Mouse (Mus musculus): Measurements from ENCODE around the gene Krt1.

The Krt1 gene

DNA sequence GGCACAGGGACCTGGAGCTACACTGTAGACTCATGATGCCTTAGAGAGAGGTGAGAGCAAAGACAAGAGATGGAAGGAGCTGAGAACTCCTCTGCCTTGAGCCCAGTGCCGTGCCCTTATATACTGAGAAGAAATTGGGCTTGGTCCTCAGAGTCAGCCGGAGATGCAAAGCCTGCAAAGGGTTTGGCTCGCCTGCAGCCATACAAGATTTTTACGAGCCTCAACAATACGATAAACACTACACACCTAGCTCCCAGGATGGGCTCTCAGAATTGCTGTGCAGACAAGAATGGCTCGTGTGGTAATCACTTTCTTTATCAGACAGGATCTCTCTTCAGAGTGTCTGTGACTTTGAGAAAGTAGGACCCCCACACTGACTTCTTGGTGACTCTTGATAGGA is at the start of gene Krt1:
Gene Krt1, minus strand, starts transcription at position 101 of the 400 bp plus-strand sequence.
- no peak for DNase-seq (ENCODE audit: low read depth, low spot score)

DNA sequence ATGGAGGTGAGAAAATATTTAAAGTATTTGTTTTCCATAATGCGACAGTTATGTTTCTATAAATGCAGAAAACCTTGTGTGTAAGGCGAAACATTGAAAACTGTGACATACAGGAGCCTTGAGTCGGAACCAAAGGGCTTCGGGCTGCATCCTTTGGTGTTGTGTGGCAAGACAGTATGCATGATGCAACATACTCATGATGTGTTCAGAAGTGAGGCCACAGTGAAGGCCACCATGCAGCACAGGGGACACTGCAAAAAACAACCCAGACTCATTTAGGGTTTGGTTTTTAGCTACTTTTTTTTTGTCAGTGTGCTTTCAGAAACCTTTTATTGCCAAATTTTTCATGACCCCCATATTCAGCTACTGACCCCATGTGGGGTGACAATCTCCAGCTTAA is 44.6 kb upstream of the Krt1 start:
- no peak for DNase-seq (ENCODE audit: low read depth, low spot score)

DNA sequence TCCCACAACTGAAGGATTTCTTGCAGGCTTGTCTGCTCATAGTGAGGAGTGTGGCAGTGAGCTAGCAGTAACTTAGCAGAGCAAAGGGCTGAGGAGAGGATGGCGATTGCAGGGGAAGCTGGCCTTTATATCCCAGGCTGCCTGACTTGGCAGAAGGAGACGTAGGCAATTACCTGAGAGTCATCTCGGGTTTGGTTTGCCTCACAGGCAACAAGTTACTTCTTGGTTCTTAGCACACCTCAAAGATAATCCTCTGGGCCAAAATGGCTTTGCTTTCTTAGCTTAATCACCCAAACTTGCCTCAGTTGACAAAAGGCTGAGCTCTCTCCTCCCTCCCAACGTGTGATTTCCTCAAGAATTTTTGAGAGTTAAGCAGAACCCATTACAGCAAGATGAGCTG is 42.2 kb upstream of the Krt1 start, which contains the start of gene Krt76:
Gene Krt76, minus strand, starts transcription at position 101 of the 400 bp plus-strand sequence.
- no peak for DNase-seq (ENCODE audit: low read depth, low spot score)

DNA sequence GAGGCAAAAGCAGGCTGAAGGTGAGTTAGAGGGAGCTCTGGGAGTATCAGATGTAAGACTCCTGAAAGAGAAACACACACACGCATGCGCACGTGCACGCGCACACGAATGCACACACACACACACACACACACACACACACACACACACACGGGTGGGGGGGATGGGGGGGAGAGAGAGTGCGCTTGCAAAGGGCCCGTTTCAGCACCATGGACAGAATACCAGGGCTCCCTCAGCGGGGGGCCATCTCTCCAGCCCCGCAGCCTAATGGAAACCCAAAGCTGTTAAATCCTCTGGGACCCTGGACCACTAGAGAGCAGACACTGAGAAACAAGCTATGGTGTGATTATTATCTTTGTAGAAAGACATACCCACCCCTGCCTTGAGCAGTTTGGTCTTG is 29.2 kb upstream of the Krt1 start:
- DNase-seq (ENCODE audit: low read depth, low spot score): no peak

DNA sequence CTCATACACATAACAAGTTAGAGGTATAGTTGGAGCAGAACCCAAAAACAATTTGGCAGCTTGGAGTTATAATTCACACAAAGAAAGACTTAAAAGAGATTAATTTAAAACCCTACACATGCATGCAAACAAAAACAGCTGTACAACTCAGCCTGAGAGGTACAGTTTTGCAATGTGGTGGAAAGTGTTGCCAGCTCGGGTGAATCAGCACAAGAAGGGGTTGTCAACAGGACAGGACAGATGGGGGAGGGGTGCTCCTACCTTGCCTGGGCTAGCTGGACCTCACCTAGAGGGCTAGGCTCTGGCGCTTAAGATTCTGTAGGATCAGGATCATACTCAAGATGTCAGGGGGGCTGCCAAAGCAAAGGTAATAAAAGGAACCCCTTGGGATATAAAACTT is 27.4 kb upstream of the Krt1 start:
- no peak for DNase-seq (ENCODE audit: low read depth, low spot score)

DNA sequence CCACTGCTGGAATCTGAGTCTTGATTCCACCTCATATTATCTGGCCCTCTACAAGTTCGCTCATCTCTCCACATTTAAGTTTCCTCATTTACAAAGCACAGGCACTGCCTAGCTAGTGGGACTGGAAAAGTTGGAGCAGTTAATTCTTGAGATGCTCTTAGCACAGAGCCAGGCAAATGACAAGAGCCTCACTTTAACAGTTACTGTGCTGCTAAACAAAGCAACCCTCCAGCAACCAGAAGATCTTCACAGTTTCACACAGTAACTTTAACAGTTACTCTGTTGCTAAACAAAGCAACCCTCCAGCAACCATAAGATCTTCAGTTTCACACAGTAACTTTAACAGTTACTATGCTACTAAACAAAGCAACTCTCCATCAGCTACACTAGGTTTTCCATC is 23.8 kb upstream of the Krt1 start:
- no peak for DNase-seq (ENCODE audit: low read depth, low spot score)

DNA sequence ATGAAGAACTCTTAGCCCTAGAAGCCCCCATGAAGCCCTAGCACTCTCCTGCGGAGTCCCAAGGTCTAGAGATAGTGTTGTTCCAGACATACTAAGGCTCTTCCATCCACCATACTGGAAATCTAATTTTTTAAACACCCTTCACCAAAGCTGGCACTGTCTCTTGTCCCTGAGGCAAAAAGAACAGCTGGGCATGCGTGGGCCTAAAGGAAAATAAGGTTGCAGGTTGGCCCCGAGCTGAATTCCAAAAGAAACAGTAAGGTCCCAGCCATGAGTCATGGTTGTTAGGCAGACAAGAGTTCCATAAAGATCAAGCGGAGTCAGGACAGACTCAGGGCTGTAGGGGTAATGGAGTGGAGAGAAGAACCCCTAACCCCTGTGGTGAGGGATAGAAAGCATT is 22.6 kb upstream of the Krt1 start:
- no peak for DNase-seq (ENCODE audit: low read depth, low spot score)

DNA sequence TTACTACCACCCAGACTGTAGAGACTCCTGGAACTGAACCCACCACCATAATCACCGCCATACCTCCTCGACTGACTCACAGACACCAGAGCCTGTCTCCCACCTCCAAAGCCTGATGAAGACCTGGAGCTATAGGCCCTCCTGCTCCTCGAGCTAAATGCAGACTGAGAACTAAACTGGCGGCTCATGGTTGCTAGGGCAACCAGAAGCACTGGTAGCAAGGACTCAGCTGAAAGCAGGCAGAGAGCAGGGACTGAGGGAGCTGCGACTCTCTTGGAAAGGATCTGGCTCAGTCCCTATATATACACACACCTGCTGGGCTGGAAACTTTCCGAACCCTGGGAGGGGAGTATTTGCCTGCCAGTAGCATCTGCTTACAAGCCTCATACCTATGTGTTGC is 18.8 kb upstream of the Krt1 start, which contains the start of gene Krt77:
Gene Krt77, minus strand, starts transcription at position 275 of the 400 bp plus-strand sequence.
- no peak for DNase-seq (ENCODE audit: low read depth, low spot score)

DNA sequence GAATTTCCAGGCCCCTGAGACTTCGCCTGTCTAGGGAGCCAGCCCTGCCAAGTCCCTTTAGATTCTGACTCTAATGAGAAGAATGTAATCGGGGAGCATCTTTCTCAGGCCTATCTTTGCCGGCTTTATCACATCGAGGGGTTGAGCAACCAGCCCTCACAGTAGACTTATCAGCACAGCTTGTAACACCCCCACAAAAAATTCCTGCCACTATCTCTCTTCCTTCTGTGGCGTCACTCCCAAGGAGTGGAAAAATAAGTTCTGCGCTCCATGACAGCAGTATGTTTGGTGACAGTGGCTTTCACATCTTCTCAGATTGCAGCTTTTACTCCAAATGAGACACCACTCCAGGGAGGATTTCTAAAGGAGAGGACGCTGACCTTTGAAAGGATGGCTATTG is 16.2 kb upstream of the Krt1 start:
- no peak for DNase-seq (ENCODE audit: low read depth, low spot score)

DNA sequence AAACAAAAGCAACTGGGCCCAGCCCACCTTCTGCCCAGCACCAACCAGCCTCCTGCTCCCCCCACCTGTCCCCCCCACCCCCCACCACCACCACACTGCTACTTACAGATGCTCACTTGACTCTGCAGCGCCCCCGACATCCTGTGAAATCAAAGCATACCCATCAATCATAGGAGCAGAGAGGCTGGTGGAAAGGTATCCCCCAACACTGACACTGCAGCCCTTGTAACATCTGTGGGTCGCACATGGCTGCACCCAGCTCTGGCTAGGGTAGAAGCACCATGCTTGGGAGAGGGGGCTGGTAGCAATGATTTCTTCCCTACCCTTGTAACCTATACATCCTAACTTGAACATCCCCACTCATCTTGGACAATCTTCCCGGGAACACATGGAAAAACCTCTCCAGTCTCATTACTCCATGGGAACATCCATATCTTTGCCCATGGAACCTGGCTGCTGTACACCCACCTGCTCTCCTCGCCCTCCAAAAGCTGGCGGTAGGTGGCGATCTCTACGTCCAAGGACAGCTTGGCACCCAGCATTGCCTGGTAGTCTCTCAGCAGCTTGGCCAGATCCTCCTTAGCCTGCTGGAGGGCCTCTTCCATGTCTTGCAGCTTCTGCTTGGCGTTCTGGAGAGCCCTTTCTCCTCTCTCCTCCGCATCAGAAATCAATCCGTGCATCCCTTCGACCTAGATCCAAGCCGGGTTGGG is 10.0 kb upstream of the Krt1 start:
- DNase-seq (ENCODE audit: low read depth, low spot score): no peak

DNA sequence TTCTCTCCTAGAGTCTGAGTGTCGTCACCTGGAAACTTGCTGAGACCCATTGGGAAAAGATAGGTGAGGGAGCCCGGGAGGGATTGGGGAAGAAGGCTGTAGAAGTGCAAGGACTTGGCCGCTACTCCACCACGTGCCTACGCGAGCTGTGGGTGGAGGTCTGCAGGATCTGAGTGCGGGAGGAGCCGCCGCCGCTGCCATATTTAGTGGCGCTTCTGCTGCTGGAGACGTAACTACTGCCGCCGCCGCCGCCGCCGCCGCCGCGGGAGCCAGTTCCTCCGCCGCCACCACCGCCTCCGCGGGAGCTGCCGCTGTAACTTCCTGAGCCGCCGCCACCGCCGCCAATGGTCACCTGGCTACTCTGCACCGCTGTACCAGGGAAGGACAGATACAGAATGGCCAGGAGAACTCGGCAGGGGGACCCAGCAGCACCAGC is 9.2 kb upstream of the Krt1 start:
- DNase-seq (ENCODE audit: low read depth, low spot score): no peak

DNA sequence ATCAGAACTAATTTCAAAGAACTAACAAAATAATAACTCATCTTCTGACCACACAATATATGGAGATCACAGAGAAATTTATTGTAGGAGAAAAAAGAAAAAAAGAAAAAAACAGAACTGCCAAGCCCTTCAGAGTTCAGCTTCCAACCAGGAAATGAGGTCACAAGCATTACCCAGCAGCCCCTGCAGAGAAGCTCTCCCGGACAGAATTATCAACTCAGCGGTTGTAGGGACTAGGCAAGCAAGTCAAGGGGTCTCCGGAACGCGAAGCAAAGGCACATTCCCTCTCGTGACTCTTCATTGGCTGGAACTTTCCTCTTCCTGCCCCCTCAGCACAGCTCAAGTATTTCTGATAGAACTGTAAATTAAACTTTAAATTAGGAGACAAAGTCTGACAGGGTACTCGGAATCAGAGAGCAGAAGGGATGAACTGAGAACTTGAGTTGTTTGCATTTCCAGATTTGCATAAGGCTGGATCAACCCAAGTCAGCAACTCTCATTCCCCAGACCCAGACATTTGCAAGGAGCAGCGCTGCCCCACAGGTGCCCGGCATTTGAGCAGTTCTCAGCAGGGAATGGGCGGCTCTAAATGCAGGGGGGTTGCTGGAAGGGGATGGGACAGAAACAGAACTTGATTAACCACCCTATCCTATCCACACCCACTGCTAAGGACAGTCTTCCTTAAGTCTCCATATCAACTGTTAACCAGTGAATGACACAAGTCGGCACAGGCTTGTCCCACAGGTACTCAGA is 8.3 kb upstream of the Krt1 start:
- no peak for DNase-seq (ENCODE audit: low read depth, low spot score)

DNA sequence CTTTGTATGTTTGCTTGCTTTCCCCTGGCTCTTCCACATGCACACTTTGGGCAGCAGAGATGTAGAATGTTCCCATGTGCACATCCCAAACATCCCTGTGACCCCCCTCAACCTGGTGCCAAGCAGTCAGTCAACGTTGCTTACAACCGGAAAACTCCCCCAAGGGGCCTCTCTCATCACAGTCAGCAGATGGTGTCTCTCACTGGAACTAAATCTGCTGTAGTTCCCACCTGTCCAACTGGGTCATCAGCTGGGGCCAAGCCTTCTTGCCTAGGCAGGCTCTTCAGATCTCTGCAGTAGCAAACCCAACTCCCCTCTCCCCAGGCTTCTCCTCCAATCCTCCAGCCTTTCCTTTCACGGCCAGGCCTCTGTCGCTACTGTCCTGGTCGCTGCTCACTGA is 6.1 kb upstream of the Krt1 start:
- no peak for DNase-seq (ENCODE audit: low read depth, low spot score)

DNA sequence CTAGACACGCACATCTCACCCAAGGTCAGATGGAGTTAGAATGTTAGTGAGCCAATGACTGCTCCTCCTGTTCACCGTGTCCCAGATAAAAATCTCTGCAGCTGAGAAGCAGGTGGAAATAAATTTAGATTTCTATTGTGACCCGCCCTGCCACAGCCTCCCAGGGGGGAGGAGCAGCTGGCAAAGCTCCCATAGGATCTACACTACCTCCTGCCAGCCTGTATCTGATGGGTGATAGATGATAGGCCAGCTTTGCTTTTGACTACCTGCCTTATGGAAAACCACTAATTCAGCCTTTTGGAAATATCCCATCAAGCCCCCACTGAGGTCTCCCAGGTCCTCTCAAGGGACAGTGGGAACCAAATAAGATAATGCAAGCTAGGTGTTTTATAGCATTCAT is 5.1 kb upstream of the Krt1 start:
- no peak for DNase-seq (ENCODE audit: low read depth, low spot score)

DNA sequence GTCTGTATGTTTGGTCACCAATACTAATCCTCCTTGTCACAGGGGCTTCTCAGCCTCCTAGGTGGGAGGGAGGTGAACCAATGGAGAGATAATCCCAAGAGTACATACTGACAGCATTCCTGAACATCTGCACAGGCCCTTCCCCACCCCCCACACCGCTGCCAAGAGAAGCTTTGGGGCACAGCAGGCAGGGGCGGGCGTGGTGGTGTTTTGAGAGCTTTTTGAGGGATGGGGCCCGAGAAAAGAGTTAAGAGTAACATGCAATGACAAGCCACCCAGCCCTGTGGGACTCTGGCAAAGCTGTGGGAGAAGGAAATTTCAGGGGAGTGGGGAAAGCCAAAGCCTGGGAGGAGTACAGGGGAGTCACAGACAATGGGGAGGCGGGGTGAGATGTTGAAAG is 3.7 kb upstream of the Krt1 start:
- DNase-seq (ENCODE audit: low read depth, low spot score): no peak

DNA sequence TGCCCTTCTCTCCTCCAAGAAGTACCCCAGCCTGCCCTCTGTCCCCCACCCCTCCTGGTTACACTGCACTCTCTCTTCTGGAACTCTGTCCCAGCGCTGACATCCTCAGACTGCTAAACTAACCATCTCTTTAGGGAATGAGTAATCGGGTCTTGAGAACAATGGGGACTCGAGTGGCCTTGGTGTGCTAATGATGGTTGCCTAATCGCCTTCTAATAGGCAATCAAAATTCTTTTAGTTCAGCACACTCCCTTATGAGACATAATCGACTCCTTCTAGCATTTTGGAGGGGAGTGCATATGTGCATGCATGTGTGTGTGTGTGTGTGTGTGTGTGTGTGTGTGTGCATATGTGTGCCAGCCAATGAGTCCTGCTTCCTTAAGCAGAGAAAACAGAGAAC is 2.0 kb upstream of the Krt1 start:
- no peak for DNase-seq (ENCODE audit: low read depth, low spot score)

DNA sequence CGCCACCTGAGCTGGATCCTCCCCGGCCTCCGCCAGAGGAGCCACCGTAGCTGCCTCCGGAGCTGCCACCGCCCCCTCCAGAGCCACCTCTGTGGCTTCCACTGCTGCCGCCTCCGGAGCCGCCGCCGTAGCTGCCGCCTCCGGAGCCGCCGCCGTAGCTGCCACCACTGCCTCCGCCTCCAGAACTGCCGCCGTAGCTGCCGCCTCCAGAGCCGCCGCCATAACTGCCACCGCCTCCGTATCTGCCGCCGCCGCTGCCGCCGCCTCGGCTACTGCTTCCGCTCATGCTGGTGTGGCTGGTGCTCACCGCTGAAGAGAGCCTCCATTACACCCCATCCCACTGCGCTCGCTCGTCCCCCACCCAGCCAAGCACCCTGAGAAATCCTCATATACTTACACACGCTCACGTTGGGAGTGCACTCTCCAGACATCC is 4.6 kb downstream of the Krt1 start:
- DNase-seq (ENCODE audit: low read depth, low spot score): no peak

DNA sequence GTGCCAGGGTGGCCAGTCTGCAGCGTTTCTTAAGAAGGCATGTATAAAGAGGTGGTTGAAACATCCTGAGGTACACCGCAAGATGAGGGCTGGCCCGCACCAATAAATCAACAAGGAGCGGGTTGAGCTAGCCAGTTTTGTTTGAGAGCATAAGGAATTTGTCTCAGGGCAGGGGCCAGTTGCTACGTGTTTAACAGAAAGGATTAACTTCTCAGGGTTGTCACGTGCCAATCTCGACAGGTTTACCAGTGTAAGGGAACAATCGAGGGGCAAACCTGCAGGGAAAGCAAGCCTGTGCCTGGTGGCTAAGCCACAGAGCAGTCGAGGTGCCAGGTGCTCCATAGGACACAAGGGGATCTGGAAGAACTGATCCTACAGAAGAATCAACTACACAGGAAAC is 7.4 kb downstream of the Krt1 start:
- DNase-seq (ENCODE audit: low read depth, low spot score): no peak

DNA sequence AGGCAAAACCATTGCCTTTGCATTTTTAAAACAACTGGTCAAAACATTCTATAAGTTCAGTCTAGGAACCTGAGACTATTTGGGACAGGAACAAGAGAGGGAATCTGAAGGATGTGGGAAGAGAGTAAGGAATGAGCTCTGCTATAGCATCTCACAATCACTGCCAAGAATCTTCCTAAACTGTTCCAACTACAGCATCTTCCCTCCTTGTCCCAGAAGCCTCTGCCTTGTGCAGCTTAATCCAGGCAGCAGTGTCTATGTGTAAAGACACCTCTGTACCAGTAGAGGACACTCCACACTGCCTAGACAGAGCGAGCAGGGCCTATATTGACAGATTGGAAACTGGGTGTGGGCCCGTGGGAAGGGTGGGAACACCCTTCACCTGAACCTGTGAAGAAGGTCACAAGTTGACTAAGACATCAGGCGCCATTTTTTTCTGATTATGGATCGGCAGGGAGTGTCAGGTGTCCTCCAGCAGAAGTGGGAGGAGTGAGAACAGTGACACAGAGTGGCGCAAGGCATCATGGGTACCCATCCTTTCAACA is 15.7 kb downstream of the Krt1 start:
- no peak for DNase-seq (ENCODE audit: low read depth, low spot score)

DNA sequence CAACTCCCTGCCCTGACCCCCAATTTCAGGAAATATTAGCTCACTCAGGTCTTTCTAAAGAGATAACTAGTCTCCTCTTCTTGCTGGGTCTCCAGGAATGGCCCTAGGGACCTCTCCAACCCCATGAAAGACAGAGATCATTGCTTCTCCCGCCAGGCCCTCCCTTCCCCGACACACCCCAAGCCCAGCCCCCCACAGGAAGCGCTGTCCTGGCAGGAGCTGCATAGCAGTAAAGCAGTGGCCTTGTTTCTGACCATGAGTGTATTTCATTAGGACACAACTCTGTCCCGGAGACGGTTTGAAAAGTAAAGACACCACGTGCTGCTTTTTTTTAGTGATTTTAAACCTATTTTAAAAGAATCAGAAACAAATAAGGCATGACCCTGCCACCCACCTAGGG is 17.5 kb downstream of the Krt1 start:
- no peak for DNase-seq (ENCODE audit: low read depth, low spot score)

DNA sequence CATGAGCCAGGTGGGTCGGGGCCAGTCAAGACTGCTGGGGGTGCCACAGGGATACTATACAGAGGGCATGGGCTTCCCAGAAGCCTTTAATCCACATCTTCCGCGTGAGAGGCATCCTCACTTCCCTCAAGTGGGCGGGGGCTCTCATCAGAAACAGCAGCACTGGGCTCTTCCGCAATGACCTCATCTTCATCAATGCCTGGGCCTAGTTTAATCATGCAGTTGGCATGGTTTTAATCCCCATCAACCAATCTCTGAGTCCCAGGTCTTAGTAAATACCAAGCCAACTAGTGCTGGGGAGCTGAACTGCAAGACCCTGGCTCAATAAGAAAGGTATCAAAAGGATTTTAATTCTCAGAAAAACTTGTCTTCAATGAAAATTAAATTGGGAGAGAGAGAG is 21.2 kb downstream of the Krt1 start:
- DNase-seq (ENCODE audit: low read depth, low spot score): no peak

DNA sequence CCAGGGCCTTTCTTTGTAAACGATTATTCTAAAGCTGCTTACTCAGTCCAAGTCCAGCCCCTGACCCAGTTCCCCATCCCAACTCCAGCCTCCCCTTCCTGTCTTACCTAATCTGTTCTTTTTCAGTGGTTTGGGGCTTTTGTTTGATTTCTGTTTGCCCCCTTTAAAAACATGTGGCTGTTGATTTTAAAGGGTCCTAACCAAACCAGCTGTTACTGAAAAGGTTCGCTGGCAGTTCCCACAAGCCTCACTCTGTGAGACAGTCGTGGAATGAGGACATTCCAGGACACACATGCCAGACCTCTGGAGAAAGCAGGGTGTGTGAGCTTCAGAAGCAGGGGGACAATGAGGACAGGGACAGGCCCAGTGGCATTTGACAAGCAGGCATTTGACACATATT is 28.8 kb downstream of the Krt1 start:
- DNase-seq (ENCODE audit: low read depth, low spot score): no peak

DNA sequence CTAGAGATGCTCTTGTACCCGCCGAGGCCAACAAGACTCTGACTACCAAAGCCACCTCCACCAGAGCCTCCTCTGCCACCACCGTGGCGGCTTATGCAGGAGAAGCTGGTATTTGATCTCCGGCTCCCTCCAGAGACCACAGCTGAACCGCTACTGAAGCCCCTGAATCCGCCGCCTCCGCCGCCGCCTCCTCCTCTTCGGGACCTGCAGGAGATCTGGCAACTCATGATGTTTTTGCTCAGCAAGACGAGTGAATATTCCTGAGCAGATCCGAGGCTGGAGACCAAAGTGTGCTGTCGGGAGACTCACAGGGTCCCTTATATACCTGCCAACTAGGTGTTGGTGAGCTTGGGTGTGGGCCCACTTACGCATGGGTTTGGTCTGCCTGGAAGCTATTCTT is 32.7 kb downstream of the Krt1 start, which contains the start of gene Krt2:
Gene Krt2, minus strand, starts transcription at position 295 of the 400 bp plus-strand sequence.
- no peak for DNase-seq (ENCODE audit: low read depth, low spot score)

Measured in embryo, embryonic 11.5 days (tissue).